25 mouse cellular contexts compared by ENCODE assay signal in genomic region chr5:104609177-104609576, GRCm38 (mm10).
DNase-seq lines count a peak whose midpoint lies in the region; ATAC-seq and TF ChIP-seq lines count a peak whose summit lies in the region.
"Had no signal": no experiment of that assay in that cellular context is flagged by ENCODE, and none has a peak within 500 bp of the region (broad histone marks: within the 10 kb centered on the region; RNA-seq: fewer than 3 reads in every experiment).

No protein-coding gene starts in this region.

- TF ChIP-seq CTCF in E14TG2a.4 (conservative IDR thresholded peaks at IDR 0.05; ENCODE audit: low read length), result no peak

- peak; percentile 90 for DNase-seq in ES-CJ7 (ENCODE audit: low read depth, low spot score)
- peak; percentile 30 for DNase-seq in NIH3T3 (ENCODE audit: low read depth)
- peak; percentile 87 for DNase-seq in ZHBTc4 (ENCODE audit: low read depth, low spot score)
- DNase-seq in midbrain, embryonic 10.5 days (ENCODE audit: low spot score), result no peak
- DNase-seq in left cerebral cortex, adult 11 months (ENCODE audit: low spot score), result no peak
- no peak for DNase-seq in cerebellum, postnatal 25 days
- DNase-seq: adrenal gland, adult 8-10 months; adrenal gland, postnatal 25 days; cerebellum, adult 11-12 months; cerebellum, adult 8-10 months; cerebellum, postnatal 10 days; gastrocnemius, postnatal 25 days; heart, adult 18-20 months; heart, postnatal 10 days; heart, postnatal 4 days; kidney, adult 11 months had no signal

- no peaks in the 10 kb centered on the region; the same call in 1 of the 2 replicates for H3K4me1 ChIP-seq in E14TG2a.4 (replicated peaks; ENCODE audit: low read depth, low read length)
- H3K4me1 ChIP-seq in midbrain, embryonic 10.5 days, result no peaks in the 10 kb centered on the region
- H3K4me1 ChIP-seq: forebrain, embryonic 15.5 days; heart, embryonic 12.5 days; heart, embryonic 15.5 days; intestine, embryonic 15.5 days had no signal

- no peak for ATAC-seq in erythroblast, adult 5-6 weeks (replicated peaks; ENCODE audit: low FRiP score, poor library complexity, severe bottlenecking)
- ATAC-seq: activated CD4-positive, CD25-positive, alpha-beta regulatory T cell, adult 4 months; forebrain, embryonic 15.5 days; intestine, embryonic 15.5 days had no signal

- H3K9me3 ChIP-seq in E14TG2a.4 (ENCODE audit: low read length), result no peaks in the 10 kb centered on the region
- H3K9me3 ChIP-seq in midbrain, embryonic 10.5 days (replicated peaks), result peaks cover 40% of the 10 kb centered on the region
- H3K9me3 ChIP-seq: intestine, embryonic 15.5 days had no signal

- H3K27ac ChIP-seq in midbrain, embryonic 10.5 days (replicated peaks), result no peak overlapping the region
- H3K27ac ChIP-seq: forebrain, embryonic 15.5 days; heart, embryonic 15.5 days; hindbrain, embryonic 14.5 days; intestine, embryonic 15.5 days had no signal

- H3K27me3 ChIP-seq in E14TG2a.4 (ENCODE audit: insufficient read depth, low read length), result no peaks in the 10 kb centered on the region
- H3K27me3 ChIP-seq in midbrain, embryonic 10.5 days (ENCODE audit: low read depth, poor library complexity, severe bottlenecking), result no peaks in the 10 kb centered on the region
- H3K27me3 ChIP-seq: forebrain, embryonic 15.5 days; heart, embryonic 12.5 days; heart, embryonic 15.5 days; intestine, embryonic 15.5 days had no signal

- peak overlapping the region; percentile 43 for H3K4me3 ChIP-seq in E14TG2a.4 (replicated peaks; ENCODE audit: low read length)
- H3K4me3 ChIP-seq in midbrain, embryonic 10.5 days, result no peak overlapping the region
- H3K4me3 ChIP-seq: forebrain, embryonic 15.5 days; heart, embryonic 12.5 days; heart, embryonic 15.5 days; intestine, embryonic 15.5 days had no signal

- H3K36me3 ChIP-seq in E14TG2a.4 (ENCODE audit: insufficient read depth, low read length), result no peaks in the 10 kb centered on the region
- H3K36me3 ChIP-seq in midbrain, embryonic 10.5 days, result no peaks in the 10 kb centered on the region
- H3K36me3 ChIP-seq: forebrain, embryonic 15.5 days; G1E; heart, embryonic 12.5 days; heart, embryonic 15.5 days; intestine, embryonic 15.5 days had no signal

- WGBS in midbrain, embryonic 10.5 days, result 81% methylated on average over 7 of the region's 7 CpGs

Comparison
In these comparisons a context has a peak if more than half of its experiments do, and no peak if none do; other contexts are left out.
1. DNase-seq: peak in ES-CJ7 (single experiment), NIH3T3 (single experiment) and ZHBTc4 (single experiment); none in midbrain, embryonic 10.5 days (single experiment), left cerebral cortex, adult 11 months (single experiment) and cerebellum, postnatal 25 days (0 of 2).